Mouse (Mus musculus): ENCODE results near the gene Hand1. TPM values are rescaled to one million over a fixed set of nuclear protein-coding genes. Genes with fewer than 3 reads are reported as not detected.

Hand1 gene
- polyA plus RNA-seq, 1 experiment from 2014 or later, result not detected

DNA sequence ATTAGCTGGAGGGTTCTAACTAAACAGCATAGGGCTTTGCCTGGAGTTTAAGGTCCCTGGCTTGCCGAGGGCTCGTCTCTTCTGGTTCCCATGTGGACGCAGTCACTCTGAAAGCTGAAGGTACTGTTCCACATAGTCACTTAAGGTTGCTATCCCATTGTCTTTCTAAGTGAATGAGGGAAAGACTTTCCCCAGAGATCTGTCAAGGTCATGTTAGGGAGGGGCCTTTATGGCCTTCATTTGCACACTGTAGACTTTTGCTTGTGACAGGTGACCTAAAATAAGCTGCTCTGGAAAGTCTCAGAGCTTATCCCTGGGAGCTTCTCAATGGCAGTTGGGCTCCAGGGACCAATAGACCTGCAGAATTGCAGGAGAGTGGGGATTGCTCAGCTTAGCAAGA lies 19.0 kb downstream of the Hand1 start:
- H3K36me3 ChIP-seq, result peaks cover 43% of the 10 kb centered on the region
- H3K4me3 ChIP-seq, result no peak overlapping the region
- ATAC-seq (ENCODE audit: low FRiP score, low read depth), result no peak
- H3K9me3 ChIP-seq, result no peaks in the 10 kb centered on the region
- H3K9ac ChIP-seq (replicated peaks), result no peak overlapping the region
- no peak overlapping the region for H3K27ac ChIP-seq (replicated peaks)
- no peaks in the 10 kb centered on the region for H3K27me3 ChIP-seq
- no peak overlapping the region for H3K4me2 ChIP-seq (replicated peaks)
- no peaks in the 10 kb centered on the region for H3K4me1 ChIP-seq
- 92% methylated on average over 3 of the region's 3 CpGs for WGBS

DNA sequence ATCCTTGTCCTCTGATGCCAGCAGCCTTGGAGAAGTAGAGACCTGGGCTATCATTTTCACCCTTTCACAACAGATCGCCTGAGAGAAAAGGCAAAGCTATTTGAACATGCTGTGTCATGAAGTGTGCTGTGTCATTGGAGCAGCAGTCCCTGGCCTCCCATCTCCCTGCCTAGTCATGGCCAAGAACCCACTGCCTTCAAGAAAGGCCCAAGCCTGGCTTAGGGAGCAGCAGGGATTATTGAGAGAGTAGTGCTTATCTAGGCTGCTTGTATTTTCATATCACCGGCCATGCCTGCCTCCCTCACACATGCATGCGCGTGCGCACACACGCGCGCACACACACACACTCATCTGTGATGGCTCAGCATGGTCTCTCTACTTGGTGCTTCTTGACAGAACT lies 20.4 kb downstream of the Hand1 start:
- no peak for ATAC-seq (ENCODE audit: low FRiP score, low read depth)

DNA sequence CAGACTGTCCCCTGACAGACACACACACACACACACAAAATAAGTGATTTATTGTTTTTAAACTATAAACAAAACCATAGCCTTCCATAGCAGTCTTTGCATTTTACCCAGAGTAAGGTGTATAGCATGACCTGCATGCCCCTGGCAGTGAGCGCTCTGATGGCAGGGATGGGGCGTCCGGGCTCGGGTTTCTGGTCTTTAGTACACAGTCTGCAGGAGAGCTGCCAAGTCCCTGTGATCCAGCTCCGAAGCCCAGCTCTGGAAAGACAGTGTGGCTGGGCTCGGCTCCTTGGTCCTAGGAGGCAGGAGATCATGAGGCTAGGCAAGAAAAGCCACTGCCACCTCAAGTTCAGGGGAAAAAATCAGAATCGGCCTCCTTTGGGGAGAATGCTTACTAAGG lies 21.6 kb downstream of the Hand1 start:
- 92% methylated on average over 7 of the region's 7 CpGs for WGBS
- no peaks in the 10 kb centered on the region for H3K9me3 ChIP-seq
- no peak overlapping the region for H3K27ac ChIP-seq (replicated peaks)
- peaks cover 55% of the 10 kb centered on the region for H3K36me3 ChIP-seq
- H3K27me3 ChIP-seq, result no peaks in the 10 kb centered on the region
- H3K9ac ChIP-seq (replicated peaks), result no peak overlapping the region
- H3K4me1 ChIP-seq, result no peaks in the 10 kb centered on the region
- no peak overlapping the region for H3K4me3 ChIP-seq
- no peak overlapping the region for H3K4me2 ChIP-seq (replicated peaks)
- ATAC-seq (ENCODE audit: low FRiP score, low read depth), result no peak

More for the DNA sequence above, 20.4 kb downstream of the Hand1 start:
- Histone ChIP-seq H3K4me3 (no peak overlapping the region), H3K27me3 (no peaks in the 10 kb centered on the region), H3K9me3 (no peaks in the 10 kb centered on the region), H3K4me1 (no peaks in the 10 kb centered on the region), H3K27ac (replicated peaks) (no peak overlapping the region), H3K36me3 (peaks cover 52% of the 10 kb centered on the region), H3K4me2 (replicated peaks) (no peak overlapping the region), H3K9ac (replicated peaks) (no peak overlapping the region)
- WGBS, result 93% methylated on average over 8 of the region's 8 CpGs

DNA sequence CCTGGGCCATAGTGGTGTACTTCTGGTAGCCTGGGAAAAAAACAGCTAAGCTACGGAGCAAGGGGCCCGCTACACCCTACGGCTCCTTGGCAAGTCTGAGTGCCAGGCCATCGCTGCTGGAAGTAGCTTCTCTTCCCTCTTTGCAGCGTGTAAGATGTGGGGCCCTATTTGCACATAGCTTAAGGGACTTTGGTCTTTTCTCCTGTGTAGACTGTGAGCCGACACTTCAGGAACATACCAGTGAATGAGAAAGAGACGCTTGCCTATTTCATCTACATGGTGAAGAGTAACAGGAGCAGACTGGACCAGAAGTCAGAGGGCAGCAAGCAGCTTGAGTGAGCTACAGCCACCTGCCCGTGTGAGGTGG lies 22.9 kb downstream of the Hand1 start:
- H3K36me3 ChIP-seq, result peaks cover 56% of the 10 kb centered on the region
- H3K27me3 ChIP-seq, result no peaks in the 10 kb centered on the region
- H3K9me3 ChIP-seq, result no peaks in the 10 kb centered on the region
- no peak overlapping the region for H3K4me3 ChIP-seq
- ATAC-seq (ENCODE audit: low FRiP score, low read depth), result no peak
- 96% methylated on average over 8 of the region's 8 CpGs for WGBS
- H3K4me2 ChIP-seq (replicated peaks), result no peak overlapping the region
- no peak overlapping the region for H3K27ac ChIP-seq (replicated peaks)
- H3K9ac ChIP-seq (replicated peaks), result no peak overlapping the region
- no peaks in the 10 kb centered on the region; the same call in 1 of the 2 replicates for H3K4me1 ChIP-seq

DNA sequence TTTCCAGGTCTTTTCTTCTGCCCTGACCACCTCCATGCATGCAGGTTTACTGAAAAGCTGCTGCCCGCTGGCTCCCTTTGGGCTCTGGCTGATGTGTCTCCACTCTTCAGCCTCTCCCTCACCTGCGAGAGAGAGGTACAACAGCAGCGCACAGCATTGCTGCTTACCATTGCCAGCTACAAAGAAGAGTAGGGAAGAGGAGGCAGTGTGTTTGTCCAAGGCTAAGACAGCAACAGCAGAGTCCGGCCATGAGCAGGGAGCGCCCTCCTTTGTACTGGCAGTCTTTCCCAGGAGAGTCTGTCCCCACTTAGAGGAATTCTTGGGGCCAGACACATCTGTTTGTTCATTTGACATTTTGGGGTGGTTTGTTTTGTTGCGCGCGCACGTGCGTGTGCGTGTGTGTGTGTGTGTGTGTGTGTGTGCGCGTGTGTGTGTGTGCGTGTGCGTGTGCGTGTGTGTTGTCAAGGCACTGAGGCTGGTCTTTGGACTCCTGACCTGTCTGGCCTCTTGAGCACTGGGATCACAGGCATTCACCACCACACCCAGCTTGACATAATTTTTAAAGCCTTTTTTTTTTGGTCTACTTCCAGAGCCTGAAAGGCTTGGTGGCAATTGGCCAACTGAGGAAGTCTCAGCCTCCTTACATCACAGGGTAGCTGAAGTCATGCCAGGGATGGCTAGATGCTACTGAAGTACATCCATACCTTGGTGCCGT lies 23.4 kb downstream of the Hand1 start:
- ATAC-seq (ENCODE audit: low FRiP score, low read depth), result no peak
- peaks cover 56% of the 10 kb centered on the region for H3K36me3 ChIP-seq
- H3K9ac ChIP-seq (replicated peaks), result no peak overlapping the region
- WGBS, result 96% methylated on average over 17 of the region's 17 CpGs
- no peaks in the 10 kb centered on the region for H3K9me3 ChIP-seq
- H3K4me1 ChIP-seq, result no peaks in the 10 kb centered on the region; the same call in 1 of the 2 replicates
- no peak overlapping the region for H3K27ac ChIP-seq (replicated peaks)
- no peak overlapping the region for H3K4me2 ChIP-seq (replicated peaks)
- no peaks in the 10 kb centered on the region for H3K27me3 ChIP-seq
- no peak overlapping the region for H3K4me3 ChIP-seq

DNA sequence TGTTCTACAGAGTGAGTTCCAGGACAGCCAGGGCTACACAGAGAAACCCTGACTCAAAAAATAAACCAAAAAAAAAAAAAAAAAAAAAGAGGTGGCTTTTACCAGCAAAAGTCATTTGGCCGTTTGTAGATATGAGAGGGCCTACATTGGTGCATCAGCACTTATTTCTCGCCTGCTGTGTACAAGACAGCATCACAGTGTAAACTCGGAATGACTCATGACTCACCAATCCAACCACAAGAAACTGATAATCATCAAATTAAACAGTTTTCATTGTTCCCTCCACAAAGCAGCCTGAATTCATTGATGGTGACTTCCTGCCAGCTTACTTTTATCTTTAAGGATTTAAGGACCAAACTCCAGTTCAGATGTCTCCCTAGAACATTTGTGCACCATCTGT lies 27.6 kb downstream of the Hand1 start:
- peaks cover 3% of the 10 kb centered on the region; the same call in 1 of the 2 replicates for H3K27me3 ChIP-seq
- WGBS, result 87% methylated on average over 3 of the region's 3 CpGs
- ATAC-seq (ENCODE audit: low FRiP score, low read depth), result no peak
- H3K9me3 ChIP-seq, result no peaks in the 10 kb centered on the region
- H3K9ac ChIP-seq (replicated peaks), result no peak overlapping the region
- no peak overlapping the region for H3K4me3 ChIP-seq
- no peak overlapping the region for H3K27ac ChIP-seq (replicated peaks)
- peaks cover 27% of the 10 kb centered on the region for H3K36me3 ChIP-seq
- peaks cover 28% of the 10 kb centered on the region for H3K4me1 ChIP-seq
- H3K4me2 ChIP-seq (replicated peaks), result no peak overlapping the region

DNA sequence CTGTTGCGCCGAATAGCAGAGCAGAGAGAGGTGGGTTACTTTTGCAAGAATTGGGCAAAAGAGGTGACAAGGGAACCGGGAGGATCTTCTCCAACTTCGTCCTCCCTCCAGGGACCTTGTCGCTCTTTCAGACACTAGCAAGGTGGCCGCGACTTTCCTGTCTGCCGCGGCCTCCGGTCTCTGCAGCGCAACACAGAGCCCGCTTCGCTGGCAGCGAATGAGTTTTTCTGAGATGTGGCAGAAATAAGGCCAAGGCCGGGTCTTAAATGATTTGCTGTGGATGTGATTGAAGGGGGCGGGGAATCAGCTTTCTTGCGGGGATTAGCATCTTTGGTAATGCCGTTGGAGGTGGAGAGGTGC lies 30.1 kb downstream of the Hand1 start:
- ATAC-seq (ENCODE audit: low FRiP score, low read depth), result no peak
- peak overlapping the region; percentile 93 for H3K9ac ChIP-seq (replicated peaks)
- H3K27ac ChIP-seq (replicated peaks), result no peak overlapping the region
- peak overlapping the region; percentile 97 for H3K4me3 ChIP-seq
- peaks cover 5% of the 10 kb centered on the region; the same call in 1 of the 2 replicates for H3K36me3 ChIP-seq
- H3K27me3 ChIP-seq, result peaks cover 3% of the 10 kb centered on the region; the same call in 1 of the 2 replicates
- WGBS, result under 1% methylated on average over 18 of the region's 18 CpGs
- no peaks in the 10 kb centered on the region for H3K9me3 ChIP-seq
- peak overlapping the region; percentile 76 for H3K4me2 ChIP-seq (replicated peaks)
- peaks cover 30% of the 10 kb centered on the region for H3K4me1 ChIP-seq

DNA sequence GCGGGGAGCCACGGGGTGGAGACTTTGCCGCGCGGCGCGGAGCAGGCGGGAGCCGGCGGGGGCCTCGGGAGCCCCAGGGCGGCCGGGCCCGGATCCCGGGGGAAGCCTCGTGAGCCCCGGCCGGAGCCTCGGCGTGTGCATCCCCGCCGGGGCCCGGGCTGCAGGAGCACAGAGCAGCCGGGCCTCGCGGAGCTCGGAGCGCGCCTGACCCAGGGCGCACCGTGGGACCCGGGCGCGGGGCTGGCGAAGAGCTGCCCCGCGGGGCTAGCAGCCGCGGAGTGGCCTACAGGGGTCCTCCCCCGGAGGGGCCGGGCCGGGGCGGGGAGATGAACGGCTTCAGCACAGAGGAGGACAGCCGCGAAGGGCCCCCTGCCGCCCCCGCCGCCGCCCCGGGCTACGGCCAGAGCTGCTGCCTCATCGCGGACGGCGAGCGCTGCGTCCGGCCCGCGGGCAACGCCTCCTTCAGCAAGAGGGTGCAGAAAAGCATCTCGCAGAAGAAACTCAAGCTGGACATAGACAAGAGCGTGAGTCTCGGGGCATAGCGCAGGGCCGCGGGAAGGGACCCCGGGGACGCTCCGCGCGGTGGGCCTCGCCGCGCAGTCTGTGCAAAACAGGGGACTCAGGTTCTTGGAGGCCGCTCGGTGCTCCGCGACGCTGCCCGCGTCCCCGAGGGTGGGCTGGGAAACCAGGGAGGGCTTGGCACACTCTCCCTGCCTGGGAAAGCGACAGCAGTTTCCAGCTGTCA lies 30.7 kb downstream of the Hand1 start:
- peak; percentile 64 for ATAC-seq (ENCODE audit: low FRiP score, low read depth)
- Histone ChIP-seq H3K36me3 (0 out of 2 replicates have a peak, but pooled peaks cover 4% of the 10 kb centered on the region), H3K27me3 (peaks cover 3% of the 10 kb centered on the region; the same call in 1 of the 2 replicates), H3K27ac (replicated peaks) (peak overlapping the region; percentile 68), H3K4me2 (replicated peaks) (peak overlapping the region; percentile 76), H3K4me1 (peaks cover 30% of the 10 kb centered on the region), H3K9ac (replicated peaks) (peak overlapping the region; percentile 93), H3K9me3 (no peaks in the 10 kb centered on the region), H3K4me3 (peak overlapping the region; percentile 97)
- under 1% methylated on average over 81 of the region's 85 CpGs for WGBS

DNA sequence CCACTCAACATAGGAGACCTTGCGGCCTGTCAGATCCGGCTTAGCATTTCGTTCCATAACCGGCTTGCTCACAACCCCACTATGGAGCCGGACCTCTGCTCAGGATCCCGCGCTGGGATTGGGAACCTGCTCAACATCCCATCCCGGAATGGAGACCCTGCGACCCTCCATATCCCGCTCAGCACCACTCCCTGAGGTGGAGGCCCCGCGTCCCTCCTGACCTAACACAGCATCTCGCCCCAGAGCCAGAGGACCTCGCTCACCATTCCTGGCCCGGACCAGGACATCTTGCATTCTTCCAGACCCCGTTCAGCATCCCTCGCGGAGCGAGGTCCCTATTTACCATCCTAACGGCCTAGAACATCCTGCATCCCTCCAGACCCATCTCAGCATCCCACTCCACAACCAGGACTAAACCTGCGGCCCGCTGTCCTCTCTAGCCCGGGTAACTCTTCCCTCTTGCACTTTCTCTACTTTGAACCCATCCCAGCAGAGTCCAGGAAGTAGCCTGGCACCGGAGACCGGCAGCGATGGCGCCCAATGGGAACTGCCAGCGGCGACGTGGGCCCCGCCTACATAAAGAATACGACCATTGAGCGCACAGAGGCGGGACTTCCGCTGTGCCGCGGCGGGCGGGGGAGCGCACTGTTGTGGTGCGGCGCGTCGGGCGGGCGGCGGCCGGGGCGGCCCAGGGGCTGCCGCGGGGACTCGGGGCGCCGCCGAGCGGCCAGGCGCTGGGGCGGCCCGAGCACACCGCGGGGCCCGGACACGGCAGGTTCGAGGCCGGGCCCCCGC lies 31.4 kb downstream of the Hand1 start, which contains the start of gene Sap30l:
TSS of gene Sap30l (plus strand) at position 667 of the 795 bp plus-strand sequence.
- ATAC-seq (ENCODE audit: low FRiP score, low read depth), result peak; percentile 97
- H3K4me3 ChIP-seq, result peak within 1 kb of the TSS; percentile 97
- peaks cover 30% of the 10 kb centered on the region for H3K4me1 ChIP-seq
- under 1% methylated on average over 66 of the region's 66 CpGs for WGBS
- H3K36me3 ChIP-seq, result 0 out of 2 replicates have a peak, but pooled peaks cover 3% of the 10 kb centered on the region
- H3K9me3 ChIP-seq, result no peaks in the 10 kb centered on the region
- H3K4me2 ChIP-seq (replicated peaks), result peak within 1 kb of the TSS; percentile 86
- peak within 1 kb of the TSS; percentile 80 for H3K27ac ChIP-seq (replicated peaks)
- peak within 1 kb of the TSS; percentile 93 for H3K9ac ChIP-seq (replicated peaks)
- H3K27me3 ChIP-seq, result peaks cover 3% of the 10 kb centered on the region; the same call in 1 of the 2 replicates

DNA sequence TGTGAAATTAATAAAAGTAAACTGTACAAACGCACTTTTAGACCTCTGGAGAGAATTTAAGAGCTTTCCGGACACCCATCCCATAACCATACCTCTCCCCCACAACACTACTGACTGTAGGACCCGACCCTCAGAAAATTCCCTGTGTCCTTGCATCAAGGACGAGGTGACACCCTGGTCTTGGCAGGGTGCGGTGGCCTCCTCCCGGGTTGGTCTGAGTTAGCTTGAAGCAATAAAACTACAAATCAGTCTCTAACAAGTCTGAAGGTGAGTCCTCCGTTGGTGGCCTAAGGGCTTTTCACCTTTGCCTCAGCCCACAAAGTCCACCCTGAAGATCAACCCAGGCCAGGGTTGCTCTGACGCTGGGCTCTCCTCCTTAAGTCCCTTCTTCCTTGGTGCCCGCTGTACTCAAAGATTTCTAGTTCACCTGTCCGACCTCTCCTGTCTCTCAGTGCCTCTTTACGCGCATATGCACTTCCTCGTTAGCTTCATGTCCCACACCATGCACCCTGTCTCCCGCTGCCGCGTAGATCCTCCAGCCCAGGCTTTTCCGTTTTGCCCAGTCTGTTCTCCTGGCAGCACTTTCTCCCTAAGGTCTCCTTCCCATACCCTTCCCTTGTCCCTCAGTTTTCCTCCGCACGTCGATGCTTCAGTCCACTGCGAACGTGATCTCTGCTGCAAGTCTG lies 32.2 kb downstream of the Hand1 start:
- no peak for ATAC-seq (ENCODE audit: low FRiP score, low read depth)
- Histone ChIP-seq H3K4me2 (replicated peaks) (peak overlapping the region; percentile 86), H3K27ac (replicated peaks) (peak overlapping the region; percentile 80), H3K27me3 (peaks cover 3% of the 10 kb centered on the region; the same call in 1 of the 2 replicates), H3K36me3 (no peaks in the 10 kb centered on the region), H3K9me3 (no peaks in the 10 kb centered on the region), H3K4me1 (peaks cover 30% of the 10 kb centered on the region), H3K4me3 (peak overlapping the region; percentile 97), H3K9ac (replicated peaks) (peak overlapping the region; percentile 74)
- 19% methylated on average over 22 of the region's 22 CpGs for WGBS

DNA sequence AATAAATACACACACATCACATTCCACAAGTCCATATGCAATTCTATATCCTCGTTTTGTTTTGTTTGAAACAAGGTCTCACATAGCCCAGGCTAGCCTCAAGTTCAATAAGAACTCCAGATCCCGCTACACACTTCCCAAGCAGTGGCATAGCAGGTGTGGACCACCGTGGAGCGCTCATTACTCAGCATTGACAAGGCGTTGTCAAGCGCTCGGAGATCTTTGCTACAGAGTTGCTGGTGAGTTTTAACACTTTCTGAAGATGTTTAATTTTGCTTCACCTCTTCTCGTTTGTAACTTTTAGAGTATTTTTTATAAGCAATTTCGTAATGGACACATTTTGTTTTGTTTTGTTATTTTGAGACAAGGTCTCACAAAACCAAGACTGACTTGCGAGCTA lies 33.2 kb downstream of the Hand1 start:
- Histone ChIP-seq H3K27me3 (peaks cover 3% of the 10 kb centered on the region; the same call in 1 of the 2 replicates), H3K4me3 (no peak overlapping the region), H3K4me1 (peaks cover 30% of the 10 kb centered on the region), H3K36me3 (no peaks in the 10 kb centered on the region), H3K9ac (replicated peaks) (no peak overlapping the region), H3K27ac (replicated peaks) (no peak overlapping the region), H3K9me3 (no peaks in the 10 kb centered on the region), H3K4me2 (replicated peaks) (no peak overlapping the region)
- WGBS, result 86% methylated on average over 10 of the region's 10 CpGs
- ATAC-seq (ENCODE audit: low FRiP score, low read depth), result no peak
